Mouse (Mus musculus) ES-E14 (cell line): ENCODE data around the gene Hoxb4.

Source experiments
- HCFC1 ChIP-seq: IDR thresholded peaks from 2 replicates; pipeline ENCODE4 v1.6.1; 2012; ENCODE audit warnings: low read length, inconsistent platforms, borderline replicate concordance; ENCODE audit not compliant: insufficient read depth
- MAFK ChIP-seq: IDR thresholded peaks from 2 replicates; pipeline ENCODE4 v1.6.1; 2014; ENCODE audit warnings: mild to moderate bottlenecking, low read depth, low read length, inconsistent platforms; ENCODE audit not compliant: insufficient read depth
- ZC3H11A ChIP-seq: IDR thresholded peaks from 2 replicates; pipeline ENCODE4 v1.6.1; 2012; ENCODE audit warnings: low read depth, mild to moderate bottlenecking, inconsistent platforms, low read length, borderline replicate concordance
- ZNF384 ChIP-seq: IDR thresholded peaks from 2 replicates; pipeline ENCODE4 v1.6.1; 2012; ENCODE audit warnings: low read depth, low read length, inconsistent platforms

- TF ChIP-seq HCFC1 (no peak), ZC3H11A (no peak), ZNF384 (no peak), MAFK (no peak)
Observed at GRCm38 (mm10) chr11:96344061-96344877, 26.2 kb downstream of the Hoxb4 start.
